Mouse (Mus musculus): ENCODE data around the gene Unc93b1.

DNA sequence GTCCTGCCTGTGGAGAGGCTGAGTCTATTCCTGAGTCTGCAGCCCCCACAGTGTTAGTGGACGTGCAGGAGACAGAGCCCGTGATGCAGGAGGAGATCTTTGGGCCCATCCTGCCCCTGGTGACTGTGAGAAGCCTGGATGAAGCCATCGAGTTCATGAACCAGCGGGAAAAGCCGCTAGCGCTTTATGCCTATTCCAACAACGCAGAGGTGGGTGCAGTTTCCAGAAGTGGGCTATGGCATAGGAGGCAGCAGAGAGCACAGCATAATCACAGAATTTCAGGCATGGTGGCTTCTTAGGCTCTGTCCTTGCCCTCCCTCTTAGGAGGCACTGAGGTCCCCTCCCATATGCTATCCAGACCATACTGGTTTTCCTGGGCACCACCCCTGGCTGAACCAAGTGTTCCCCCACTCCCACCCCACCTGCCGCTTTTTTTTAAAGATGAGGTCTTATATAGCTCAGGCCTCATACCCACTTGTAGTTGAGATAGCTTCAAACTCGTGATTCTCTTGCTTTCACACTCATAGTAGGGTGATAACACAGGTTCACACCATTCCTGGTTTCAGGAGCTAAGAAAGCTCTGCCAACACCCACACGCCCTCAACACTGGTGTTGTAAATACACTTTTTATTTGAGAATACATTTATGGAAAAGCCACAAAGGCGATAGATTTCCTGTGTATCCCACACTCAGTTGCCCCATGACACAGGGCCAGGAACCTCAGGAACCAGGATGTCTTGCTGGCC lies 31.5 kb downstream of the Unc93b1 start:
- TF ChIP-seq CTCF (IDR thresholded peaks at IDR 0.05; ENCODE audit: borderline replicate concordance, insufficient read depth, low read depth, low read length) (no peak), POLR2A (IDR thresholded peaks at IDR 0.05; ENCODE audit: borderline replicate concordance, insufficient read depth, low read length) (no peak)
